Mouse (Mus musculus) small intestine, adult 2 months (tissue): ENCODE data around the gene Ostf1.

Experiments
- CTCF ChIP-seq: fragments of 200-500 bp; IDR thresholded peaks from 2 replicates; pipeline ENCODE4 v1.5.1; 2012; ENCODE audit warnings: low read depth, mild to moderate bottlenecking, control low read depth, inconsistent platforms, low read length, moderate library complexity, mixed read lengths; ENCODE audit not compliant: insufficient replicate concordance, insufficient read length; ENCODE audit errors: extremely low read depth
- POLR2A ChIP-seq: fragments of 200-500 bp; IDR thresholded peaks from 2 replicates; pipeline ENCODE4 v1.6.1; 2012; ENCODE audit warnings: low read depth, mild to moderate bottlenecking, control low read depth, inconsistent platforms, low read length, moderate library complexity

GRCm38 (mm10) chr19:18661683-18662082 lies 30.1 kb upstream of the Ostf1 start:
- TF ChIP-seq CTCF (no peak), POLR2A (no peak)
